Mouse (Mus musculus): ENCODE results near the gene Csf2rb.

Gene Csf2rb

DNA sequence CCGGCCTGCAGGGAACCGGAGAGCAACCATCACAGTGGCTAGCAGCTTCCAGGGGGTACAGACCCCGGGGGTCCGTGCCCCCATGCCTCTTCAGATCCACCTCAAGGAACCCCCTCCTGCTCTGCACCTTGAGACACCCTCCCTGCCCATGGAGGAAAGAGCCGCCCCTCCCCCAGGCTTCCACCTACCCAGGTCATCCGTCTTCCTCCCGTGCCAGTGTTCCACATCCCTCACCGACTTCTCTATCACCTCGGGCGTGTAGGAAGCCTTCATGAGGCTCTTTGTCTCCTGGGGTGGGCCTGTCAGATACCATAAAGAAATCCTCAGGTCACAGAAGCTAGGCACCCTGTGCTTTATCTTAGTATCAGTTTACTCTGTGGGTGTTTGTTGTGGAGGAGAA lies 53.0 kb downstream of the Csf2rb start:
- no peak for DNase-seq (ENCODE audit: low read depth)

DNA sequence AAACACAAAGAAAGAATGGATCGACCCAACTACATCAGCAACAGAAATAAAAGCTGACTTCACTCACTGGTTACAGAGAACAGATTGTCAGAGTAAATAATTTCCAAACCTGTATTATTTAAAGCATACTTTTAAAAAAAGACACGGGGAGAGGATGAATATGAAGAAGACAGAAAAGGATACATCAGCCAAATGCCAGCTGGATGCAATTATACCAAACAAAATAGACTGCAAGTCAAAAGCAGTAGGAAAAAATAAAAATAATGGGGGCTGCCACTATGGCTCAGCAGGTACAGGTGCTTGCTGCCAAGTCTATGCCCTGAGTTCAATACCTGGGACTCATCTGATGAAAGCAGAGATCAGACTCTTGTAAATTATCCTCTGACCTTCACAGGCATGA lies 54.7 kb downstream of the Csf2rb start:
- no peak for DNase-seq (ENCODE audit: low read depth)

DNA sequence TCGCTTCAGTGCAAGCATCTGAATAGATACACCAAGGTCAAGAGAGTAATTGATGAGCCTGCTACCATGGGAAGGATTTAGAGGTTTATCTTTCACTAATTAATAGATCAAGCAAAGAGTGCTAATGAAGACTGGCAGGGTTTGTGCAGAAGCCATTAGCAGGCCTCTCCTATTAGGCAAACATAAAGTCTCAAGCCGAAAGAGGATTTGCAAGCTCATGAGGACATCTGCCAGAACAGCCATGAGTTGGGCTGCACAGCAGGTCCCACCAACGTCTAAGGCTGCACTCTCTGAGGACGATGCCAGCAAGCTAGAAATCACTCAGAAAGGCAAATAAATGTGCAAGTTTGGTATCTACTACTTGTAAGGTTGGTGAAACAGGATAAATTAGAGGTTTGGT lies 55.2 kb downstream of the Csf2rb start:
- DNase-seq (ENCODE audit: low read depth) = no peak

DNA sequence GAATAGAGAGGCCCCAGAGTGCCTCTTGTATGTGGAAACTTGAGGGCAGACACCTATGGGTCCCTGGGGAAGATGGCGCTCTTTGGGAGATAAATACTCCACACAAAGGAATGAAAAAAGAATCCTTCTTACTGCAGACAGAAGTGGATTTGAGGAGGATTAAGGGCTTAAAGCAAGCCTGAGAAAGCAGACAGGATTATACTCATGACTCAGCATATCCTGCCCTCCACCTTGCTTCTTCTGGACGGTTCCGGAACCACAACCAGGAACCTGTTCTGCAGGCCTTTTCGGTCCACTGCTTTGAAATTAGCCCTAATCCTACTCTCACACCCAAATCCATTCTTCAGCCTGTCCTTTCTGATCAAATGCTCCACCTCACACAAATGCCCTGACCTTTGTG lies 56.6 kb downstream of the Csf2rb start:
- DNase-seq (ENCODE audit: low read depth) = no peak

DNA sequence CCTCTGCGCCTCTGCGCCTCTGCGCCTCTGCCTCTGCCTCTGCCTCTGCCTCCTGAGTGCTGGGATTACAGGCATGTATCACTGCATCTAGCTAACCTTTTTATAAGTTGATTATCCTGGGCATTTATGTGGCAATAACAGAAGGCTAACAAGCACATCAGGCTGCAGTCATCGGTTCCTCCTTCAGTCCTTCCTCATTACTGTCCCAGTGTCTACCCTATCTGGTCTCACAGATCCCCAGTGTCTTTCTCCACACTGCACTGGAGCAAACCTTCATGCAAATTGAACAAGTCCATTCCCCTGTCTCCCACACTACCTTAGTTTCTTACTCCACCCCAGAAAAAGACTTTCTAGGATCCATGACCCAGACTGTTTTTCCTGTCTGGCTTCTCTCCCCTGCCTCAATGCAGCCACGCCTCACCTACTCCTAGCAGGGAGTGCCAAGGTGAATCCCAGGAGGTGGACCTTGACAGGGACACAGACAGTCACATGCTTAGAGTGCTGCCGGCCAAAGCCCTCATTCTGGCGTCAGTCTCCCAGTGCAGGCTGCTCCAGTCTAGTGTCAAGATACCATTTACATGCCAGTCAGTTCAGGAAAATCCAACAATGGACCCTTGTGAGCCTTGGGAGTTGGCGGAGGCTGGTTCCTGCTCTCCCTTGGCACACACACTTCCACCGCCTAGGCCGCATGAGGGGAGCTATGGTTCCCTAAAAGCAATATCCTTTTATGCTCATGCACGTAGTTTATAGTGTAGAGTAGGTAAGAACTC lies 58.1 kb downstream of the Csf2rb start:
- no peak for DNase-seq (ENCODE audit: low read depth)

DNA sequence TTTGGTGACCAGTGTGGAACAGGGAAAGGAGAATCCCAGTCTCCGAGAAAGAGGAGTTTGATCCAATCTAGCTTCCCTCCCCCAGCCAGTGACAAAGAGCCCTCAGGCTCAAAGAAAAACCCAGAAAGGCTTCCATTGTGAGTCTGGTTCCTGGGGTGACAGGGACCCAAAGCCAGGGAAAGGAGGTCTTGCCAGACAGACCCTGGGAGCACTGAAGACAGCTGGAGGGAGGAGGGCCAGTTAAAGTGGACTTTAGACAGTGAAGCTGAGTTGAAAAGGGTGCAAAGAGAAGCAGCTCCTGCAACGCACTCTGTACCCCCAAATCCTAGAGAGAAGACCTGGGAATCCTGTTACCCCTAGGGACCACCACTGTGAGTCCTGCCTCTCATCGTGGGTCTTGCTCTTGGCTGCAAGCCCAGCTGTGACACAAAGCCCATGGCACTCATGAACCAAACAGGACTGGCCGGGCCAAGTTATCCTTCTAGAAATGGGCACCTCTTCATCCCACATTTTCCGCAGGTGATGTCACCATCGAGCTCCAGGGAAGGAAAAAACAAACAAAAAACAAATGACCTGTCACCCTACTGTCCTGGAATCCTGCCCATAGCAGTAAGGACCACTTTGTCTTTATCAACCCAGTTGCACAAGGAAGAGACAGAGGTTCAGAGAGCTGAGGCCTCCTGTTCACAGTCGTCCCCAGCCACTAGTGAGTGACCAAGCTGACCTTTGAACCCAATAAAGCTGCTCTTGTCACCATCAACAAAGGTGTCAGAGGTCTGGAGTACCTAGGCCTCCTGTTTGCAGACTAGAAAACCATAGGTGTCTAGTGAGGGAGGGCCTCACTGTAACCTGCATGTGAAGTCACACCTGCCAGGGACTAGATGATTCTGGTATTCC lies 58.9 kb downstream of the Csf2rb start:
- DNase-seq (ENCODE audit: low read depth) = no peak

DNA sequence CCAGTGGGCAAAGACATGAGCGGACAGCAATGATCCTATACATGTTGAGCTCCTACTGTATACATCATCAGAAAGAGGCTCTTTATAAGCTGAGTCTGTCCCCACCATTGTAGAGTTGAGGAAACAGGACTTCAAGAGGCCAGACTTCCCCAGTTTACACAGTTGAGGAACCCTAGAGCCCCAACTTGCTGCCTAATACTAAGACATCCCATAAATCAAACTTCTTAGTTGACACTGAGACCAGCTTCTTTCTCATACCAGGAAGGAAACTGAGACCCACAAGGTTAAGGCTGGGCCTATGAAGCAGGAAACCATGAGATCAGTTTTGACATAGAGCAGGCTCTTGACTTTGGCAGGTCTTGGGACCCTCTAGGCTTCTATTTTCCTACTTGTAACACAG lies 60.0 kb downstream of the Csf2rb start:
- DNase-seq (ENCODE audit: low read depth) = no peak

DNA sequence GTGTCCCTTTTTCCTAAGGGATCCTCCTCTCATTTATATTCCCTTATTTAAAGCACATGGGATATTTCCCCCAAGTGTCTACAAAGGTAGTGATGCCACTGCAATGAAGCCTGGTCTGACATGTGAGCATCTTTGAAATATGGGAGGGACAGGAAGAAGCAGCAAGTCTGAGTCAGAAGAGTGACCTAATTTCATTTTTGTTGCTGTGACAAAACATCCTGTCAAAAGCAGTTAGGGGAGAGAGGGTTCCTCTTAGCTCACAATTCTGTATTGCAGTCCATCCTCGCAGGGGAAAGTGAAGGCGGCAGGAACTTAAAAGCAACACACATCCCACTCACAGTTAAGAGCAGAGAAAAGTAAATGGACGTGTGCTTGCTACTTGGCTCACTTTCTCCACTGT lies 65.3 kb downstream of the Csf2rb start:
- DNase-seq (ENCODE audit: low read depth) = peak; percentile 35

DNA sequence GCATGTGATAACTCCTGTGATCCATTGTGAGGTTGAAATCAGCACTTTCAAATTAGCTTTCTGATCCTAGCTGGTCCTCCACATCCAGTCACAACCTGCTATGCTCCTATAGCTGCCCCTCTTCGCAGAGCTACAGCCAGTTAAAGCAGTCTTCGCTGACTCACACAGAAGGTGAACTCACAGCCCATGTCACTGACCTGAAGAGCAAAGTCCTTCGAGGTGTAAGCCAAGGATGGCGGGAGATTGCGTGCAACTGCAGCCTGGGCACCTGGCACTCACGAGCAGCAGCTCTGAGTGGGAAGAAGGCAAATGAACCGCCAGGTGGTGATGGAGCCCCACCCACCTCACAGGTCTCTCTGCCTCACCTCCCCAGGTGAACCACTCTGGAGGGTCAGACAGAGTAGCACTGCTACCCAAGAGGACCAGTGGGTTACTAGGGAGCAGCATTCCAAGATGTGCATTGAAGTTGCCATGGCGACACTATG lies 70.0 kb downstream of the Csf2rb start, which contains the start of gene Tex33:
Gene Tex33 (minus strand): TSS at position 435 of the 485 bp plus-strand sequence.
- no peak for DNase-seq (ENCODE audit: low read depth)

DNA sequence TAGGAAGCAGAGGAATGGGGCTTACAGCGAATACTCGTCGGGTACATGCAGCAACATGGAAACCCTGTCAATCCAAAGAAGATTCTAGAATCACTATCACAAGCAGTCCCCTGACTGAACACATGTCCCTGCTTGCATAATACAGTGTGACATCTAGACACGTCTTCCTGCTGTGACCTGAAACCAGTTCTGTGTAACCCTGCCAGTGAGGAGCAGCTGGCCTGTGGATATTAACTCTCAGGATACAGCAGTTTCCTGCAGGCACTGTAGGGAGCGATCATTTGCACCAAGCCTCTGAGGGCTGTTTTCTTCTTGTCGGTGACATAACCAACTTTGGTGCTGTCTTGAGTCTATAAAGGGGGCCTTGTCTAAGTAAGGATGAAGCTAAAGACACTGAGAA lies 75.8 kb downstream of the Csf2rb start:
- no peak for DNase-seq (ENCODE audit: low read depth)

DNA sequence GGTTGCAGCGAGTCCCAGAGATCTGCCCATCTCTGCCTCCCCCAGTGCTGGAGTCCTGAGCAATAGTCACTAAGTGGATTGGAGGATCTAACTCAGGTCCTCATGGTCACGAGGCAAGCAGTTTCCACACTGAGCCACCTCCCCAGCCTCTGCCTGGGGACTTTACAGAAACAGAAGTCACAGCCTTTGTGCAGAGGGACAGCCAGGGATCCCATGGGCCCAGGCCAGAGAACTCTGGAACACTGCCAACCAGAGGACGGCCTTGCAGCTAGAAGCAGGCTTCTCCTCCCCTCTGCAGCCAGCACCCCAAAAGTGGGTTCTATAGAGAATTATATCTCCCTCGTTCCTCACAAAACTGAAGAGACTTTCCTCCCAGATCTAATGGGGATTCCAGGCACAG lies 76.4 kb downstream of the Csf2rb start:
- no peak for DNase-seq (ENCODE audit: low read depth)

DNA sequence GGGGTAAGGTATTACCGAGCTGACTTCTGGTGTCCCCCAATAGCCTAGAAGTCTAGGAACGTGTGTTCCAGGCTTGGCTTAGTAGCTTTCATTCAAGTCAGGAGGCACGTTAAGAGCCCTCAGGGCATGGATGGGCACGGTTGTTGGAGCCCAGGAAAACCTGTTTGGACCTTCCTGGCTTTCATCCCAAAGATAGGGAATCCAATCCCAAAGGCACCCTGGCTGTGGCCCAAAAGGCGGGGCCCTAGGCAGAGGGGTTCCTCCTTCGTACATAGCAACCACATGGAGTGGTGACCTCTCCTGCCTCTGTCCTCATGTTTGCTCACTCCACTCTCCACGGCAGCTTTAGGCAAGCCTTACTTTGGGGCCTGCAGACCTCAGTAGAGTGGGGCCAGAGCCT lies 76.9 kb downstream of the Csf2rb start:
- DNase-seq (ENCODE audit: low read depth) = no peak

DNA sequence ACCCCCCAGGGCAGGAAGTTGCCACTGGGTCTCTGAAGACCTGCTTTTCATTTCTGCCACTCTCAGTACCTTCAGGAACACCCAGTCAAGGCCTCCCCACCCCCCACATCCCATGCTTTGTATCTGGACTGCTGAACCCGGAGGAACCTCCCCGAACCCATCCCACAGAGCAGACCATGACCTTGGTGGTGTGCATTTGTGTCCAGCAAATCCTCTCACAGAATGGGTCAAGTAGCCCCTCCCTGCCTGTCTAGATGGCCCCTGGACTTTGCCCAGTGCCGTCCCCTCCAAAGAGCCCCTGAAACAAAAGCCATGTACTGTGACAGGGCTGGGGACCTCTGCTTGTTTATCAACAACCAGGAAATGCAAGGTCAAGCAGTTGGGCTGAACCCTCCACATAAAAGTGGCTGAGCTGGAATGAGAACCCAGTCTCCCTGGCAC lies 77.8 kb downstream of the Csf2rb start:
- DNase-seq (ENCODE audit: low read depth) = no peak

Data from naive thymus-derived CD4-positive, alpha-beta T cell, adult 2 months (primary cell).